Mouse (Mus musculus) gastrocnemius, adult 18-20 months (tissue): Measurements from ENCODE around the gene Gm2832. TPM values are rescaled to one million over a fixed set of nuclear protein-coding genes. Genes with fewer than 3 reads are reported as not detected.
"Not testable (repeated sequence)": the region's sequence is repeated elsewhere in the genome, so short reads cannot be mapped to it uniquely, and the experiment has no call there.

Experiments
- DNase-seq: peaks from one replicate; pipeline ENCODE4 v3.0.0; 2021; ENCODE audit warnings: low spot score
- long read RNA-seq, 2 experiments: library from polyadenylated mRNA; stranded (forward); transcript quantifications; one replicate each; pipeline ENCODE4 v2.0.0; 2021
- total RNA-seq, 2 experiments: library from RNA; stranded (reverse); gene quantifications; 2 replicates each; pipeline ENCODE4 v1.2.3; 2021

The Gm2832 gene
- total RNA-seq: not detected
- long read RNA-seq, experiment 1: 0 reads
- long read RNA-seq, experiment 2: 0 reads

GRCm38 (mm10) chr14:41278505-41278904 lies at the start of gene Gm2832:
Gene Gm2832, plus strand, starts transcription at chr14:41278805.
- not testable (repeated sequence) for DNase-seq

- not testable (repeated sequence) for DNase-seq
Observed at GRCm38 (mm10) chr14:41263296-41263695, 15.3 kb upstream of the Gm2832 start.

- DNase-seq: not testable (repeated sequence)
Observed at GRCm38 (mm10) chr14:41263853-41264755, 14.5 kb upstream of the Gm2832 start.

- DNase-seq: not testable (repeated sequence)
Observed at GRCm38 (mm10) chr14:41264756-41265566, 13.6 kb upstream of the Gm2832 start.

GRCm38 (mm10) chr14:41285965-41286364 lies 7.4 kb downstream of the Gm2832 start:
- not testable (repeated sequence) for DNase-seq

Other genes with a start within 250 kb of the Gm2832 start
- not detected for gene Dydc2, start 209.6 kb upstream of the Gm2832 start, total RNA-seq
- not detected for gene Dydc1, start 205.9 kb upstream of the Gm2832 start, total RNA-seq
- gene Mat1a, start 173.8 kb upstream of the Gm2832 start, total RNA-seq: under 1 TPM in 1 of 2 experiments, not detected in 1; 0.90 TPM
- gene Sftpa1, start 147.0 kb upstream of the Gm2832 start, total RNA-seq: not detected
- not detected for gene Mbl1, start 127.3 kb upstream of the Gm2832 start, total RNA-seq
- gene Sftpd, start 93.7 kb upstream of the Gm2832 start, total RNA-seq: not detected
- gene Gm5798, start 69.8 kb downstream of the Gm2832 start, total RNA-seq: not detected
- gene Gm7945, start 107.6 kb downstream of the Gm2832 start, total RNA-seq: not detected
- gene Gm6482, start 129.5 kb downstream of the Gm2832 start, total RNA-seq: not detected
- not detected for gene Gm7954, start 174.7 kb downstream of the Gm2832 start, total RNA-seq
- gene Gm3486, start 210.7 kb downstream of the Gm2832 start, total RNA-seq: not detected